Mouse (Mus musculus) layer of hippocampus, postnatal 36 days (tissue): ENCODE measurements at regions not wholly inside any gene's neighbourhood (a gene's known extent, or its start where the extent isn't known, plus 50 kb on each side); places are given as distances from the start of the nearest gene placed in this dataset.

ENCODE experiments used
- DNase-seq, 2 experiments: peaks; one replicate each; pipeline ENCODE4 v3.0.0; 2022

GRCm38 (mm10) chr15:64622591-64622990 is 194.9 kb upstream of the Gm21798 start:
- no peak for DNase-seq

GRCm38 (mm10) chr15:64626359-64626758 is 191.1 kb upstream of the Gm21798 start:
- DNase-seq: no peak

DNA sequence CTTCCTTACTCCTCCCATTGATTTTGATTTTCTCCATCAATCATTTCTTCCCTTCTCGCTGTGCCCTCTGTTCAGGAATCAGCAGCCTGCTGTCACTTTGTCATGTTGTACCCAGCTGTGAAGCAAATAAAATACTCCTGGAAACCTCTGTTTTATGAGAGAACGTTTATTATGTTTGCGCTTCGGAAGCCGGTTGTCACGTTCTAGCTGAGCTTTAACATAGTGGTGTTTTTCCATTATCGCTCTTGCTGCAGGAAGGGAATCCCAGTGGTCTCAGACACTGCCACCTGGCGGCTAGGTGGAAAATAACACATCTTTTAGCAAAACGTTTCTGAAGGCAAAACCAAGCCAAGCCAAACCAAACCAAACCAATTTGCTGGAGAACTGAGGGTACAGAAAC is 190.2 kb upstream of the Gm21798 start:
- DNase-seq: peak; percentile 68 to 78
